Mouse (Mus musculus) frontal cortex, postnatal 36 days (tissue): ENCODE data around the gene Cct3.
"Not testable (repeated sequence)": the region's sequence is repeated elsewhere in the genome, so short reads cannot be mapped to it uniquely, and the experiment has no call there.

ENCODE experiments used
- DNase-seq, 2 experiments: peaks; one replicate each; pipeline ENCODE4 v3.0.0; 2022; ENCODE audit warnings: low spot score in 2 of 2

Gene Cct3

DNA sequence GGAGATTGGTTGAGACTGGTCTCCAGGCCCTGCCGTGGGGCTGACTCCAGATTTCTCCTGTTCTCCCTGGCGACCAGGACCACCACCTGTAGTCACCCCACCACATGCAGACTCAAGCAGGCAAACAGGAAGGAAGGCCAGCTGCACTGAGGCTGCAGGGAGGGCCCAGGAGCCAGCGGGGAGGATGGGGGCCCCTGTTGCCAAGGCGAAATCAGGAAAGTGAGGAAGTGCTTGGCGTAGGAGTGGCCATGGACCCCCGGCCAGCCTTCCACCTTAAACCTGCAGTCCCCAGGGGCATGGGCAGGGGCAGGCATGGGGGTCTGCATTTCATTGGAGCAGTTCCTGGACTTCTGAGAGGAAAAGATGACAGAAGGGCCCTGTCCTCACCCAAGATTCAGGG is 64.2 kb downstream of the Cct3 start:
- no peak for DNase-seq

GRCm38 (mm10) chr3:88361612-88362313 is 64.8 kb downstream of the Cct3 start:
- DNase-seq: no peak

DNA sequence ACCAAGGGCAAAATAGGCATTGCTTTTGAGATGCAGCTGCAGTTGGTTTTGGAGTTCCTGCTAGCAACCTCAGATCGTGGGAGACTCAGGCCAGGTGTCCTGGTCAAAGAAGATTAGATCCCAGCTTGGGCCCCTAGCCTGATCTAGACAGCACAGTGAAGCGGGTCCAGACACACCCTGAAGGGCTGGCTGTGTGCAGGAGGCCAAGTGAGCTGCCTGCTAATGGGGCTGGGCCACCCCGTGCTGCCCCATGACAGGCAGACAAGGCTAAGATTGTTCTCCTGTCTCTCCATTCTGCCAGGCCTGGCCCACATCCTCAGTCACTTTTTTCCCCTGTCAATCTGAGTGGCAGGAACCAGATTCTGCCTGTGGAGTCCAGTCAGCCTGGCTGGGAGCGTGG is 66.8 kb downstream of the Cct3 start:
- DNase-seq: peak in 1 of 2 experiments; percentile 47

DNA sequence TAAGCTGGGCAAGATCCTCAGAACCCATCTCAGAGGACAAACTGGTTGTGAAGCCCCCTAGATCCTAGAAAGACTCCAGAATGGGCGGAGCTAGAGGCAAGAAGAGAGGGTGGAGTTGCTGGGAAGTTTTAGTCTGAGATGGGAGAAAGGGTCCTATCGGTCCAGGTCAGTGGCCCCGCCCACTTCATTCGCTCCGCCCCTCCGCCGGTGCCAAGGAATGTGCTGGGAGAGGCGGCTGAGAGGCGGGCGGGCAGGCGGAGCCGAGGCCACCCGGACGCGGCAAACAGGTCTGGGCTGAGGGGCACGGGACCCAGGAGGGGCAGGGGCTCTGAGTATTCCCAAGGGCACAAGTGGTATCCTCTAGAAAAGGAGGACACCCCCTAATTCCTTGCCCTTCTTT is 67.4 kb downstream of the Cct3 start, which contains the start of gene Paqr6:
Gene Paqr6 (plus strand): TSS at position 248 of the 400 bp plus-strand sequence.
- DNase-seq: no peak

GRCm38 (mm10) chr3:88365705-88366361 is 68.9 kb downstream of the Cct3 start:
- peak in 1 of 2 experiments; percentile 45 for DNase-seq

GRCm38 (mm10) chr3:88366830-88367428 is 70.0 kb downstream of the Cct3 start:
- DNase-seq: peak; percentile 65 to 74

DNA sequence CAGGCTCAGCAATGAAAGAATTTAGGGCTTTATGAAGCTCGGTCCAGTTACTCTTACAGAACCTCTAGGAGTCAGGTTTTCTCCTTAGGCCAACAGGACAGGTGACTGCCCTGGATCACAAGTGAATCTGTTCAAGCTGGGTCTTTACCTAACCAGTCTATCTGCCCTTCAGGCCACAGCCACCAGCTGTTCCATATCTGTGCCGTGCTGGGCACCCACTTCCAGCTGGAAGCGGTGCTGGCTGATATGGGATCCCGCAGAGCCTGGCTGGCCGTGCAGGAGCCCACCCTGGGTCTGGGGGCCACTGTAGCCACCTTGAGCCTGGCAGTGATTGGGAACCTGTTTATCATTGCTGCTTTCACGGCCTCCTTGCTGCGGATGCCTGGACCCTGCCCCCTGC is 70.6 kb downstream of the Cct3 start:
- DNase-seq: not testable (repeated sequence)

GRCm38 (mm10) chr3:88368511-88368910 is 71.6 kb downstream of the Cct3 start:
- not testable (repeated sequence) for DNase-seq
